Mouse (Mus musculus) T-cell, adult 66 days (primary cell): Measurements from ENCODE around the gene Mmp10. TPM values are rescaled to one million over a fixed set of nuclear protein-coding genes. Genes with fewer than 3 reads are reported as not detected.

Experiments
- total RNA-seq, 2 experiments: library from RNA; stranded (reverse); gene quantifications; 3 replicates in 1 of 2; 4 replicates in 1 of 2; pipeline ENCODE4 v1.2.4; 2023

The Mmp10 gene
- total RNA-seq: not detected

DNA sequence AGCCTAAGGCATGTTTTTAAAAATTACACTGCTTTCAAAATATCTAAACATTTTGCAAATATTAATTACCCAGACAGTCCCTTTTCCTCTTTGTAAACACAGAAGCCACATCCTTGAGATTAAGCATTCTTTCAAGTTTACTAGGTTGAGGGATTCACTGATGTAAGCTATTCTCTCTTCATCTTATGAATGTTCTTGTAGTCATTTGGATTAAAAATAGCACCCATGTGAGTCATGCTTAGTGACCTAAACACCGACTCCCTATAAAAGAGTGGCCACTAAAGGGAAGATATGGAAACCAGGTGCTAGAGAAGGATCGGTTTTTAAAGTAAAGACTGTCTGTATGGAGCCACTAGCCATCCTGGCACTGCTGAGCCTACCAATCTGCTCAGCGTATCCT lies at the start of gene Mmp10:
TSS of gene Mmp10 (plus strand) at position 302 of the 400 bp plus-strand sequence.

DNA sequence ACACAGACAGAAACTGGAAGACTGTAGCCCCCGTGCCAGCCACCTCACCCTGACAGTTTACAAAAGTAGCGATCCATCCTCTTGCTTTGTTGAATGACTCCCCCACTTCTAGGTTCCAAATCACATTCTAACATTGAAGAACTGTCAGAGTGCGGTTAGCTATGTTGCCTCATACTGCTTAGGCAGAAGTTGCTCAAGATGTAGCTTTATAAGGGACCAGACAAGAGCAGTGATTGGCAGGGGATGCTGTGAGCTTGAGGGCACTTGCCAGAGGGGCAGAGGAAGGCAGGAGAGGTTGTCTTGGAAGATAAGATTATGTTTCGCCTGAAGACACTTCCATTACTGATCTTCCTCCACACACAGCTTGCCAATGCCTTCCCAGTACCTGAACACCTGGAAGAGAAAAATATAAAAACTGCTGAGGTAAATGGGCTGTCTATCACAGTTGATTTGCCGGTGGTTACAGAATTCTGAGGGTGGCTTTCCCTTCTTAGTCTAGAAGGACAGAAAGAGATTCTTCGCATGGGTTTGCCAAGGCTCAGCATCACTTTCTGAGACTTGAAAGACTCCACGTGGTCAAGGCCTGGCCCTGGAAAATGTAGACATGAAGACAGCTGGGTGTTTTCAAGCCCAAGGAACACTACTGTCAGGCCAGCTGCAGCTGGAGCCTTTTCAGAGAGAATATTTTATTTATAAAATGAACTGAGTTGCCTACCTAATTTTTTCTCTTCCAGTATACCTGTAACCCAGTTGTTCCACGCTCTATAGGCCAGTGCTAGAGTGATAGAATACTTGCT lies 56.3 kb downstream of the Mmp10 start, which contains the start of gene Mmp8:
TSS of gene Mmp8 (plus strand) at position 236 of the 797 bp plus-strand sequence.

Other genes starting within 250 kb of the Mmp10 start
- not detected for gene Mmp13, start 229.8 kb upstream of the Mmp10 start, total RNA-seq
- 1 to 10 TPM in 1 of 2 experiments, not detected in 1; 1.3 TPM for gene Mmp12, start 158.0 kb upstream of the Mmp10 start, total RNA-seq
- not detected for gene Mmp1b, start 114.3 kb upstream of the Mmp10 start, total RNA-seq
- gene Mmp3, start 56.5 kb upstream of the Mmp10 start, total RNA-seq: not detected
- gene Mmp8, start 56.1 kb downstream of the Mmp10 start, total RNA-seq: under 1 TPM in 1 of 2 experiments, not detected in 1; 0.23 TPM
- not detected for gene Mmp27, start 69.0 kb downstream of the Mmp10 start, total RNA-seq
- not detected for gene Mmp20, start 125.9 kb downstream of the Mmp10 start, total RNA-seq
- gene Mmp7, start 189.7 kb downstream of the Mmp10 start, total RNA-seq: not detected